ENCODE assay signal across 11 mouse cellular contexts in genomic region chr5:24605980-24606665, GRCm38 (mm10). TPM values are rescaled to one million over a fixed set of nuclear protein-coding genes. Genes with fewer than 3 reads are reported as not detected.
A peak's percentile ranks its signal among the peaks of the same experiment; 100 is the strongest.
DNase-seq lines count a peak whose midpoint lies in the region; ATAC-seq lines count a peak whose summit lies in the region.
"Had no signal": no experiment of that assay in that cellular context is flagged by ENCODE, and none has a peak within 500 bp of the region (broad histone marks: within the 10 kb centered on the region; RNA-seq: fewer than 3 reads in every experiment).

No protein-coding gene starts in this region.

- H3K9me3 ChIP-seq in heart, embryonic 12.5 days (replicated peaks), result no peaks in the 10 kb centered on the region
- H3K9me3 ChIP-seq in embryonic facial prominence, embryonic 12.5 days, result no peaks in the 10 kb centered on the region
- H3K9me3 ChIP-seq in hindbrain, embryonic 10.5 days, result no peaks in the 10 kb centered on the region
- no peaks in the 10 kb centered on the region for H3K9me3 ChIP-seq in midbrain, embryonic 14.5 days (ENCODE audit: control insufficient read depth, low read length)

- no peaks in the 10 kb centered on the region for H3K36me3 ChIP-seq in heart, embryonic 12.5 days
- H3K36me3 ChIP-seq in embryonic facial prominence, embryonic 12.5 days, result no peaks in the 10 kb centered on the region
- no peaks in the 10 kb centered on the region for H3K36me3 ChIP-seq in hindbrain, embryonic 10.5 days
- no peaks in the 10 kb centered on the region for H3K36me3 ChIP-seq in midbrain, embryonic 14.5 days (ENCODE audit: control insufficient read depth, insufficient read depth, low read length)

- peak overlapping the region; percentile 81 for H3K4me2 ChIP-seq in heart, embryonic 12.5 days
- H3K4me2 ChIP-seq in embryonic facial prominence, embryonic 12.5 days (replicated peaks), result peak overlapping the region; percentile 73
- peak overlapping the region; percentile 97 for H3K4me2 ChIP-seq in midbrain, embryonic 14.5 days (ENCODE audit: low read length)

- peak overlapping the region; percentile 99; the same call in 1 of the 2 replicates for H3K27ac ChIP-seq in heart, embryonic 12.5 days (ENCODE audit: poor library complexity, severe bottlenecking)
- peak overlapping the region; percentile 100 for H3K27ac ChIP-seq in embryonic facial prominence, embryonic 12.5 days
- H3K27ac ChIP-seq in hindbrain, embryonic 10.5 days, result peak overlapping the region; percentile 98
- peak overlapping the region; percentile 99 for H3K27ac ChIP-seq in midbrain, embryonic 14.5 days (replicated peaks; ENCODE audit: low read depth, low read length)

- intact Hi-C loops in heart, postnatal 25 days (cut with DNase I), result loop anchor here (5.0 kb wide), 1 partner anchor 46 kb away; no protein-coding TSS in a partner anchor

- no peak for ATAC-seq in heart, embryonic 12.5 days (ENCODE audit: insufficient number of reproducible peaks, low FRiP score)
- no peak for ATAC-seq in embryonic facial prominence, embryonic 12.5 days (ENCODE audit: insufficient number of reproducible peaks, insufficient read depth, low FRiP score, low TSS enrichment)
- no peak for ATAC-seq in midbrain, embryonic 14.5 days (ENCODE audit: low FRiP score, low TSS enrichment)

- DNase-seq in heart, postnatal 25 days (ENCODE audit: low spot score), result no peak
- no peak for DNase-seq in hindbrain, embryonic 10.5 days (ENCODE audit: low spot score)
- peak; percentile 62 for DNase-seq in midbrain, embryonic 14.5 days
- no peak for DNase-seq in thymus, postnatal 25 days
- no peak for DNase-seq in left cerebral cortex, adult 18-20 months (ENCODE audit: low spot score in 2 of 2)
- no peak for DNase-seq in layer of hippocampus, adult 18-20 months (ENCODE audit: low spot score in 2 of 2)
- DNase-seq: gastrocnemius, postnatal 14 days; lung, adult 18-20 months; spleen, adult 18-20 months had no signal

- H3K4me3 ChIP-seq in heart, embryonic 12.5 days, result 0 out of 2 replicates have a peak overlapping the region, but pooled peaks have one; percentile 75
- peak overlapping the region; percentile 58; the same call in 1 of the 2 replicates for H3K4me3 ChIP-seq in embryonic facial prominence, embryonic 12.5 days
- H3K4me3 ChIP-seq in hindbrain, embryonic 10.5 days, result peak overlapping the region; percentile 69
- H3K4me3 ChIP-seq in midbrain, embryonic 14.5 days (replicated peaks; ENCODE audit: low read depth, low read length), result peak overlapping the region; percentile 57

- 38% methylated on average over 14 of the region's 14 CpGs for WGBS in heart, embryonic 12.5 days
- 24% methylated on average over 14 of the region's 14 CpGs for WGBS in embryonic facial prominence, embryonic 12.5 days
- WGBS in hindbrain, embryonic 10.5 days, result 18% methylated on average over 14 of the region's 14 CpGs
- WGBS in midbrain, embryonic 14.5 days, result 8% methylated on average over 14 of the region's 14 CpGs

- peaks cover 58% of the 10 kb centered on the region for H3K4me1 ChIP-seq in heart, embryonic 12.5 days (replicated peaks)
- H3K4me1 ChIP-seq in embryonic facial prominence, embryonic 12.5 days, result peaks cover 35% of the 10 kb centered on the region
- peaks cover 66% of the 10 kb centered on the region for H3K4me1 ChIP-seq in hindbrain, embryonic 10.5 days (replicated peaks)
- peaks cover 51% of the 10 kb centered on the region for H3K4me1 ChIP-seq in midbrain, embryonic 14.5 days (ENCODE audit: control insufficient read depth, insufficient read depth, low read length)

- peaks cover 5% of the 10 kb centered on the region; the same call in 1 of the 2 replicates for H3K27me3 ChIP-seq in heart, embryonic 12.5 days (replicated peaks)
- no peaks in the 10 kb centered on the region for H3K27me3 ChIP-seq in embryonic facial prominence, embryonic 12.5 days
- H3K27me3 ChIP-seq in hindbrain, embryonic 10.5 days (ENCODE audit: insufficient read depth, poor library complexity, severe bottlenecking), result peaks cover 39% of the 10 kb centered on the region
- no peaks in the 10 kb centered on the region for H3K27me3 ChIP-seq in midbrain, embryonic 14.5 days (ENCODE audit: control insufficient read depth, insufficient read depth, low read length)

- peak overlapping the region; percentile 86 for H3K9ac ChIP-seq in heart, embryonic 12.5 days
- H3K9ac ChIP-seq in embryonic facial prominence, embryonic 12.5 days, result peak overlapping the region; percentile 82
- H3K9ac ChIP-seq in midbrain, embryonic 14.5 days (replicated peaks; ENCODE audit: low read length), result peak overlapping the region; percentile 86

RNA-seq across cellular contexts. Expression of gene Smarcd3, which starts 18.1 kb away (rescaled TPM):
- 86.4 and 90.3 TPM in 2 replicates for polyA plus RNA-seq in heart, embryonic 12.5 days (2016; fragmentation: Nextera tagmentation; extraction: Ambion mirVana)
- 10 to 100 TPM; 69.0 to 69.3 TPM for total RNA-seq in heart, postnatal 25 days (2021)
- polyA plus RNA-seq in embryonic facial prominence, embryonic 12.5 days (2016; fragmentation: Nextera tagmentation; extraction: Ambion mirVana), result 73.5 and 74.7 TPM in 2 replicates
- 22.8 and 35.7 TPM in 2 replicates for polyA plus RNA-seq in hindbrain, embryonic 10.5 days (2016; fragmentation: Nextera tagmentation; extraction: Ambion mirVana)
- polyA plus RNA-seq in midbrain, embryonic 14.5 days (2014; fragmentation: Nextera tagmentation; extraction: Ambion mirVana), result 158 and 199 TPM in 2 replicates
- 100 to 1,000 TPM in 1 of 2 experiments, 10 to 100 TPM in 1; 93.6 to 103 TPM for total RNA-seq in left cerebral cortex, adult 18-20 months (2021)
- 10 to 100 TPM; 87.4 to 93.2 TPM for total RNA-seq in layer of hippocampus, adult 18-20 months (2021)

RNA-seq across cellular contexts. Expression of gene Chpf2, which starts 19.6 kb away (rescaled TPM):
- polyA plus RNA-seq in heart, embryonic 12.5 days (2016; fragmentation: Nextera tagmentation; extraction: Ambion mirVana), result 20.1 and 22.8 TPM in 2 replicates
- total RNA-seq in heart, postnatal 25 days (2021), result 1 to 10 TPM; 7.8 to 9.7 TPM
- polyA plus RNA-seq in embryonic facial prominence, embryonic 12.5 days (2016; fragmentation: Nextera tagmentation; extraction: Ambion mirVana), result 23.0 and 24.4 TPM in 2 replicates
- polyA plus RNA-seq in hindbrain, embryonic 10.5 days (2016; fragmentation: Nextera tagmentation; extraction: Ambion mirVana), result 16.5 and 19.3 TPM in 2 replicates
- 12.4 and 19.4 TPM in 2 replicates for polyA plus RNA-seq in midbrain, embryonic 14.5 days (2014; fragmentation: Nextera tagmentation; extraction: Ambion mirVana)
- total RNA-seq in left cerebral cortex, adult 18-20 months (2021), result 10 to 100 TPM; 65.9 to 76.4 TPM
- total RNA-seq in layer of hippocampus, adult 18-20 months (2021), result 10 to 100 TPM; 60.8 to 64.9 TPM

RNA-seq across cellular contexts. Expression of gene Abcf2, which starts 28.9 kb away (rescaled TPM):
- polyA plus RNA-seq in heart, embryonic 12.5 days (2016; fragmentation: Nextera tagmentation; extraction: Ambion mirVana), result 79.0 and 80.6 TPM in 2 replicates
- total RNA-seq in heart, postnatal 25 days (2021), result 10 to 100 TPM; 48.0 to 53.2 TPM
- polyA plus RNA-seq in embryonic facial prominence, embryonic 12.5 days (2016; fragmentation: Nextera tagmentation; extraction: Ambion mirVana), result 126 and 128 TPM in 2 replicates
- polyA plus RNA-seq in hindbrain, embryonic 10.5 days (2016; fragmentation: Nextera tagmentation; extraction: Ambion mirVana), result 125 and 159 TPM in 2 replicates
- polyA plus RNA-seq in midbrain, embryonic 14.5 days (2014; fragmentation: Nextera tagmentation; extraction: Ambion mirVana), result 79.3 and 88.1 TPM in 2 replicates
- total RNA-seq in left cerebral cortex, adult 18-20 months (2021), result 10 to 100 TPM; 89.7 to 90.5 TPM
- 10 to 100 TPM; 82.5 to 83.6 TPM for total RNA-seq in layer of hippocampus, adult 18-20 months (2021)

RNA-seq across cellular contexts. Expression of gene 4931409K22Rik, which starts 49.5 kb away (rescaled TPM):
- not detected in 2 replicates for polyA plus RNA-seq in heart, embryonic 12.5 days (2016; fragmentation: Nextera tagmentation; extraction: Ambion mirVana)
- not detected for total RNA-seq in heart, postnatal 25 days (2021)
- 0.10 TPM in 1 of 2 replicates, not detected in the other for polyA plus RNA-seq in embryonic facial prominence, embryonic 12.5 days (2016; fragmentation: Nextera tagmentation; extraction: Ambion mirVana)
- 0.07 and 0.10 TPM in 2 replicates for polyA plus RNA-seq in hindbrain, embryonic 10.5 days (2016; fragmentation: Nextera tagmentation; extraction: Ambion mirVana)
- not detected in 2 replicates for polyA plus RNA-seq in midbrain, embryonic 14.5 days (2014; fragmentation: Nextera tagmentation; extraction: Ambion mirVana)
- total RNA-seq in left cerebral cortex, adult 18-20 months (2021), result not detected
- total RNA-seq in layer of hippocampus, adult 18-20 months (2021), result not detected
- total RNA-seq: gastrocnemius, postnatal 14 days had no signal
